Mouse (Mus musculus) midbrain, postnatal 0 days (tissue): ENCODE measurements around the gene Cdca3. TPM values are rescaled to one million over a fixed set of nuclear protein-coding genes. Genes with fewer than 3 reads are reported as not detected.

Source experiments
- ATAC-seq: fragments of 200-750 bp; cut with Nextera tagmentation; 2 replicates; pipeline ENCODE4 v1.8.0; 2017; ENCODE audit warnings: moderate number of reproducible peaks, mild to moderate bottlenecking, moderate TSS enrichment, moderate library complexity; ENCODE audit not compliant: low FRiP score
- DNase-seq: peaks from one replicate; pipeline ENCODE4 v3.0.0-alpha.2; 2015; ENCODE audit warnings: low spot score
- H3K27ac ChIP-seq: fragments of 300-500 bp; sonication (generic); 2 replicates; pipeline ENCODE4 v1.5.1; 2014; ENCODE audit warnings: low read depth, mild to moderate bottlenecking, low read length, mixed read lengths
- H3K27me3 ChIP-seq: fragments of 300-500 bp; sonication (generic); 2 replicates; pipeline ENCODE4 v1.6.1; 2014; ENCODE audit warnings: low read length, control low read depth, mixed read lengths; ENCODE audit not compliant: insufficient read depth
- H3K36me3 ChIP-seq: fragments of 300-500 bp; sonication (generic); 2 replicates; pipeline ENCODE4 v1.6.1; 2014; ENCODE audit warnings: low read length, control low read depth, mixed read lengths; ENCODE audit not compliant: insufficient read depth
- H3K4me1 ChIP-seq: fragments of 300-500 bp; sonication (generic); 2 replicates; pipeline ENCODE4 v1.6.1; 2014; ENCODE audit warnings: mild to moderate bottlenecking, control low read depth, antibody characterized with exemption, low read length, mixed read lengths; ENCODE audit not compliant: insufficient read depth
- H3K4me2 ChIP-seq: fragments of 300-500 bp; sonication (generic); 2 replicates; pipeline ENCODE4 v1.6.1; 2014; ENCODE audit warnings: low read depth, mild to moderate bottlenecking, low read length, mixed read lengths; ENCODE audit not compliant: poor library complexity, severe bottlenecking
- H3K4me3 ChIP-seq: fragments of 300-500 bp; sonication (generic); 2 replicates; pipeline ENCODE4 v1.5.1; 2014; ENCODE audit warnings: low read depth, mild to moderate bottlenecking, low read length, moderate library complexity
- H3K9ac ChIP-seq: fragments of 300-500 bp; sonication (generic); replicated peaks from 2 replicates; pipeline ENCODE4 v1.6.1; 2014; ENCODE audit warnings: mild to moderate bottlenecking, low read length, moderate library complexity, mixed read lengths; ENCODE audit not compliant: poor library complexity, severe bottlenecking
- H3K9me3 ChIP-seq: fragments of 300-500 bp; sonication (generic); 2 replicates; pipeline ENCODE4 v1.6.1; 2016; ENCODE audit warnings: low read length, control low read depth
- CTCF ChIP-seq: IDR thresholded peaks from 2 replicates; pipeline ENCODE4 v1.5.1; 2016; ENCODE audit warnings: antibody characterized with exemption, mild to moderate bottlenecking
- WGBS: fragments of 180-500 bp; shearing (Covaris S2); extraction: QIAGEN DNeasy Blood & Tissue Kit; methylation state at CpG from one replicate; pipeline ENCODE4 v1.1.7; 2014; 5-methylcytosine and 5-hydroxymethylcytosine counted together
- polyA plus RNA-seq: library from polyadenylated mRNA; unstranded; fragments of >200 nt; fragmentation: Nextera tagmentation; extraction: Ambion mirVana; gene quantifications from 2 replicates; pipeline ENCODE4 v1.2.1, GENCODE M21; 2015
- total RNA-seq: library from RNA; depleted of rRNA; stranded (reverse); fragments of >200 nt; gene quantifications from 2 replicates; pipeline ENCODE4 v1.2.3, GENCODE M21; 2014

The Cdca3 gene
- total and polyA plus RNA-seq, 2 experiments from 2014 or later = 16.0 to 16.7 TPM

DNA sequence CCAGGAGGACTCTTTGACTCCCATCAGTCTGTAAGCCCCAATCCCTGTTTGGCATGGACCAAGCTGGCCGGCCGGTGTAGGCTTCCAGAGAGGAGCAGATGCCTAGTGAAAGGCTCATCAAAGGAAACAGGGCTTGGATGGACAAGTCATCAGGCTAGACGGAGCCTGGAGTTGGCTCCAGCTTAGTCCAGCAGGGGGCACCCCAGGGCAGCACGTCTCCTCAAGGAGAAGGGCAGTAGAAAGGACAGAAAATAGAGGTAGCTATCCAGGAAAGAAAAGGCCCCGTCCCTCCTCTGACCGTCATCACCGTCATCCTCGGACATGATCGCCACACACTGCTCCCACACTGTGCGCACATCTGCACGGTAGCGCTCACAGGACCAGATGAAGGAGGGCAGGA is 30.4 kb downstream of the Cdca3 start:
- no peaks in the 10 kb centered on the region for H3K27me3 ChIP-seq
- TF ChIP-seq CTCF = peak; percentile 90
- 0 out of 2 replicates have a peak overlapping the region, but pooled peaks have one; percentile 1 for H3K4me3 ChIP-seq
- peak overlapping the region; percentile 34 for H3K4me2 ChIP-seq
- H3K9ac ChIP-seq = peak overlapping the region; percentile 5; the same call in 1 of the 2 replicates
- H3K4me1 ChIP-seq = peaks cover 25% of the 10 kb centered on the region
- DNase-seq (peak; percentile 88), ATAC-seq (no peak)
- peaks cover 9% of the 10 kb centered on the region; the same call in 1 of the 2 replicates for H3K36me3 ChIP-seq
- peak overlapping the region; percentile 80 for H3K27ac ChIP-seq
- H3K9me3 ChIP-seq = no peaks in the 10 kb centered on the region
- WGBS = 7% methylated on average over 12 of the region's 12 CpGs

DNA sequence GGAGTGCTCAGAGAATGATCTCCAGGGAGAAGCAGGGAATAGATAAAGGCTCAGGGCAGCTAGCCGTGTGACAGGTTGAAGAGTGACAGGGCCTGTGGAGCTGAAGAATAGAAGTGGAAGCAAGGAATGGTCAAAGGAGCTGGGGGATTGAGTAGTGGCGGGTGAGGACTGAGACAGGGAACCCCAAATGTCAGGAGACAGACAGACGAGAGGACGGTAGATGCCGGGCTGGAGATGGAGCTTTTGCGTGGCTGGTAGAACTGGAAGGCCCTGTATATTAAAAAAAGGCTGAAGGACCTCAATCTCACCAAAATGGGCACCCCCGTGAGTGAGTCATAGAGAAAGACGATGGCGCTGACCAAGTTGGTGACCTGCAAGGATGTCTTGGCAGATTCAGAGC is 31.2 kb downstream of the Cdca3 start:
- 69% methylated on average over 9 of the region's 9 CpGs for WGBS
- Histone ChIP-seq H3K27me3 (no peaks in the 10 kb centered on the region), H3K4me1 (peaks cover 32% of the 10 kb centered on the region), H3K36me3 (peaks cover 7% of the 10 kb centered on the region; the same call in 1 of the 2 replicates), H3K4me2 (peak overlapping the region; percentile 34; the same call in 1 of the 2 replicates), H3K27ac (peak overlapping the region; percentile 80; the same call in 1 of the 2 replicates), H3K4me3 (no peak overlapping the region; the same call in 1 of the 2 replicates), H3K9ac (peak overlapping the region; percentile 36; the same call in 1 of the 2 replicates), H3K9me3 (no peaks in the 10 kb centered on the region)
- ATAC-seq (no peak), DNase-seq (no peak)
- TF ChIP-seq CTCF = no peak

DNA sequence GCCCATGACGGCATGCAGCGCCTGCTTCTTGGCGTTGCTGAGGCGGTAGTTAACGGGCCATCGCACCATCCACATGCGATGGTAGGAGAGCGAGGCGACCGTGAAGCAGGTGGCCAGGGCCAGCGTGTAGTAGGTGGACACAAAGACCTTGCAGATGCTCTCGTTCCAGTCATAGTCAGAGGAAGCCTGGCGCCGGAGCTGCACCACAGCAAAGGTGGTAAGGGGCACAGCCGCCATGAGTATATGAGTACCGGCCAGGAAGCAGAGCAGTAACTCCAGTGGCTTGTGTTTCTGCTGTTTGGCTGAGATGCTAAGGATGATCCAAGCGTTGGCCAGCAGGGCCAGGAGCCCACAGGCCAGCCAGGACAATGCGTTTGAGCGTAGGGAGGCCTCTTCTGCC is 31.9 kb downstream of the Cdca3 start:
- ATAC-seq = no peak
- no peak for TF ChIP-seq CTCF
- Histone ChIP-seq H3K4me2 (peak overlapping the region; percentile 75), H3K9ac (0 out of 2 replicates have a peak overlapping the region, but pooled peaks have one; percentile 93), H3K27ac (peak overlapping the region; percentile 97; the same call in 1 of the 2 replicates), H3K27me3 (no peaks in the 10 kb centered on the region), H3K4me1 (peaks cover 32% of the 10 kb centered on the region), H3K36me3 (peaks cover 7% of the 10 kb centered on the region; the same call in 1 of the 2 replicates), H3K9me3 (no peaks in the 10 kb centered on the region), H3K4me3 (peak overlapping the region; percentile 72; the same call in 1 of the 2 replicates)
- 78% methylated on average over 19 of the region's 19 CpGs for WGBS
- no peak for DNase-seq

GRCm38 (mm10) chr6:124861802-124862201 is 32.5 kb downstream of the Cdca3 start:
- Histone ChIP-seq H3K4me3 (peak overlapping the region; percentile 72), H3K27me3 (no peaks in the 10 kb centered on the region), H3K9me3 (no peaks in the 10 kb centered on the region), H3K36me3 (peaks cover 7% of the 10 kb centered on the region; the same call in 1 of the 2 replicates), H3K27ac (peak overlapping the region; percentile 97), H3K4me1 (peaks cover 32% of the 10 kb centered on the region), H3K4me2 (peak overlapping the region; percentile 75), H3K9ac (peak overlapping the region; percentile 93)
- no peak for TF ChIP-seq CTCF
- ATAC-seq (no peak), DNase-seq (no peak)
- WGBS = 36% methylated on average over 3 of the region's 3 CpGs

- H3K9me3 ChIP-seq = no peaks in the 10 kb centered on the region
- H3K36me3 ChIP-seq = peaks cover 7% of the 10 kb centered on the region; the same call in 1 of the 2 replicates
- no peak for TF ChIP-seq CTCF
- H3K9ac ChIP-seq = peak overlapping the region; percentile 93
- 8% methylated on average over 8 of the region's 8 CpGs for WGBS
- DNase-seq (no peak), ATAC-seq (no peak)
- H3K4me2 ChIP-seq = peak overlapping the region; percentile 75
- peak overlapping the region; percentile 97 for H3K27ac ChIP-seq
- peak overlapping the region; percentile 72 for H3K4me3 ChIP-seq
- peaks cover 32% of the 10 kb centered on the region for H3K4me1 ChIP-seq
- H3K27me3 ChIP-seq = no peaks in the 10 kb centered on the region
These were observed 33.2 kb downstream of the Cdca3 start for GRCm38 (mm10) chr6:124862406-124863124.

GRCm38 (mm10) chr6:124863125-124863657 is 33.8 kb downstream of the Cdca3 start:
- TF ChIP-seq CTCF = peak; percentile 41
- H3K36me3 ChIP-seq = peaks cover 7% of the 10 kb centered on the region; the same call in 1 of the 2 replicates
- H3K27me3 ChIP-seq = no peaks in the 10 kb centered on the region
- no peaks in the 10 kb centered on the region for H3K9me3 ChIP-seq
- peak overlapping the region; percentile 72 for H3K4me3 ChIP-seq
- peak overlapping the region; percentile 93 for H3K9ac ChIP-seq
- peak overlapping the region; percentile 75 for H3K4me2 ChIP-seq
- WGBS = 0% methylated on average over 13 of the region's 16 CpGs
- DNase-seq (no peak), ATAC-seq (peak; percentile 52)
- H3K27ac ChIP-seq = peak overlapping the region; percentile 97
- peaks cover 31% of the 10 kb centered on the region for H3K4me1 ChIP-seq
